Mouse (Mus musculus) lung, embryonic 15.5 days (tissue): Measurements from ENCODE around the gene Synj2. TPM values are rescaled to one million over a fixed set of nuclear protein-coding genes. Genes with fewer than 3 reads are reported as not detected.
A peak's percentile ranks its signal among the peaks of the same experiment; 100 is the strongest.

ENCODE experiments used
- ATAC-seq: fragments of 200-750 bp; cut with Nextera tagmentation; 2 replicates; pipeline ENCODE4 v1.8.0; 2017; ENCODE audit warnings: moderate number of reproducible peaks, borderline replicate concordance; ENCODE audit not compliant: low FRiP score, low TSS enrichment; ENCODE audit errors: extremely low read depth
- H3K27ac ChIP-seq: fragments of 300-500 bp; sonication (generic); 2 replicates; pipeline ENCODE4 v1.5.1; 2015; ENCODE audit warnings: moderate library complexity, mild to moderate bottlenecking, inconsistent platforms
- H3K27me3 ChIP-seq: fragments of 300-500 bp; sonication (generic); 2 replicates; pipeline ENCODE4 v1.6.1; 2015; ENCODE audit warnings: inconsistent platforms
- H3K36me3 ChIP-seq: fragments of 300-500 bp; sonication (generic); 2 replicates; pipeline ENCODE4 v1.6.1; 2015; ENCODE audit warnings: inconsistent platforms
- H3K4me1 ChIP-seq: fragments of 300-500 bp; sonication (generic); 2 replicates; pipeline ENCODE4 v1.6.1; 2015; ENCODE audit warnings: inconsistent platforms
- H3K4me2 ChIP-seq: fragments of 300-500 bp; sonication (generic); 2 replicates; pipeline ENCODE4 v1.6.1; 2015; ENCODE audit warnings: inconsistent platforms, mild to moderate bottlenecking, moderate library complexity
- H3K4me3 ChIP-seq: fragments of 300-500 bp; sonication (generic); 2 replicates; pipeline ENCODE4 v1.5.1; 2015; ENCODE audit warnings: mild to moderate bottlenecking, inconsistent platforms
- H3K9ac ChIP-seq: fragments of 300-500 bp; sonication (generic); 2 replicates; pipeline ENCODE4 v1.6.1; 2015; ENCODE audit warnings: inconsistent platforms
- H3K9me3 ChIP-seq: fragments of 300-500 bp; sonication (generic); 2 replicates; pipeline ENCODE4 v1.6.1; 2016; ENCODE audit warnings: inconsistent platforms
- WGBS: fragments of 180-500 bp; shearing (Covaris S2); methylation state at CpG from one replicate; pipeline ENCODE4 v1.1.7; 2015; 5-methylcytosine and 5-hydroxymethylcytosine counted together
- polyA plus RNA-seq: library from polyadenylated mRNA; unstranded; fragments of >200 nt; fragmentation: Nextera tagmentation; extraction: Ambion mirVana; gene quantifications from 2 replicates; pipeline ENCODE4 v1.2.1, GENCODE M21; 2015

Synj2 gene
- polyA plus RNA-seq, 1 experiment from 2014 or later = 3.4 TPM

DNA sequence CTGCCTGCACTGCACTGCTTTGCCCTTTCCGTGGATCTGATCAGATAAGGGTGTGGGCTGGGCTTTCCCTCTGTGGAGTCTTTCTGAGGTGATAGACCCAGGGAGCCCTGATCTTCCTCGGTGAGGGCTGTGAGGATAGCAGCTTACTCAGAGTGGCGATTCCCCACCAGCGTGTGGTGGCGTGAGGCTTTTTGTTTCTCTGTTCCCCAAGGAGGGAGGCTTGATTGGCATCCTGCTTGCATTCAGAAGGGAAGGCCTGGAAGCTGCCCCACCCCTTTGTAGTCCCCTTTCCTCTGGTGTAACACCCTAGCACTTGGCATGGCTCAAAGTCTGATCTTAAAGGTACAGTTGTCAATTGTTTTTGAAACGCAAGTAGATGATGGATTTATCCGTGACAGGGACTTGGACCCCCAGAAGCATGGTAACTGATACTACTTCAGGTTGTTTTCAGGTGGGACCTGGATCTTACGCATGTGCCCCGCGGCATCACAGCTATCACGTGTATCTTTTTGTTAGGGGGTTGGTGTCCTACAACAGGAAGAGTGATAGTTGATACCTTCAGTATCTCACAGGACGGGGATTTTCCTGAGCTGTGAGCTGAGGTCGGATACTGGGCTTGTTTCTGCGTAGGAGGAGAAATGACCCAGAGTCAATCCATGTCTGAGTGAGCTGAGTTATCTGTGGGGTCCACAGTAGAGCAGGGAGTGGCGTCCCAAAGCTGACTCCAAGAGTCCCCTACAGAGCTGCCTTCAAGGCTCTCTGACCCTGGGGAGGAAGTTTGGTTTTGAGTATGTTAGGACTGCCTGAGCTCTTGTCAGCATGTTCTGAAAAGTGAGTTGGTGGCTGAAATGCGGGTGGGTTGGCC lies 36.2 kb downstream of the Synj2 start:
- Histone ChIP-seq H3K36me3 (no peaks in the 10 kb centered on the region), H3K4me3 (no peak overlapping the region), H3K9me3 (no peaks in the 10 kb centered on the region), H3K4me1 (peaks cover 43% of the 10 kb centered on the region), H3K4me2 (peak overlapping the region; percentile 38; the same call in 1 of the 2 replicates), H3K27me3 (no peaks in the 10 kb centered on the region), H3K9ac (no peak overlapping the region), H3K27ac (peak overlapping the region; percentile 77)
- ATAC-seq = no peak; the same call in 1 of the 2 replicates
- 47% methylated on average over 16 of the region's 16 CpGs for WGBS

DNA sequence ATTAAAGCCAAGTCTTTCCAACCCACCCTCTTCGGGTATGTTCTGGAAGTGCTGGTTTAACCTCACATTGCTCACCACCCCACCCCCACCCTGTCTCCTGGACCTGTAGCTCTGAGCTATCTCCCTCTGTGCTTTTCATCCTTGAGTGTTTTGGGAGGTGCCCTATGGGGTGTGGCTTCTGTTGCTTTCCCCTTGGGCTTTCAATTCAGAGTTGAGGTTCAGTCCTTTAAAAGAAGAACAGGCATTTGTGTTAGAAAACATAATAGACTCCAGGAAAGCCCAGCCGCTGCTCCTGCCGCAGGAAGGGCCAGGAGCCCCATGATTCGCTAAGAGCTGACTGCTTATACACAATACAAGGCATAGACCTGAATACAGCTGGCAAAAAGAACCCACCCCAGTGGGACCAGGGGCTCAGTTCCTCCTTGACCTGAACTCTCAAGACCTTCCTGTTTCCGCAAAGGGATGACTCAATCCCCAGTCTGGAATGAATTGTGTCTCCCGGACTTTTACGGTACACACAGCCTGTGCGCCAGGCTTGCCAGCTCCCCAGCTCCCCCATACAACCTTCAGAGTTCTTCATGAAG lies 36.9 kb downstream of the Synj2 start:
- Histone ChIP-seq H3K27ac (peak overlapping the region; percentile 22; the same call in 1 of the 2 replicates), H3K9me3 (no peaks in the 10 kb centered on the region), H3K9ac (no peak overlapping the region), H3K4me3 (no peak overlapping the region), H3K27me3 (no peaks in the 10 kb centered on the region), H3K36me3 (no peaks in the 10 kb centered on the region), H3K4me2 (no peak overlapping the region), H3K4me1 (peaks cover 43% of the 10 kb centered on the region)
- no peak for ATAC-seq
- WGBS = 63% methylated on average over 8 of the region's 8 CpGs

GRCm38 (mm10) chr17:5978505-5979077 lies 37.5 kb downstream of the Synj2 start:
- H3K4me2 ChIP-seq = no peak overlapping the region
- no peaks in the 10 kb centered on the region for H3K27me3 ChIP-seq
- WGBS = 52% methylated on average over 10 of the region's 10 CpGs
- 0 out of 2 replicates have a peak overlapping the region, but pooled peaks have one; percentile 22 for H3K27ac ChIP-seq
- no peaks in the 10 kb centered on the region for H3K36me3 ChIP-seq
- H3K9me3 ChIP-seq = no peaks in the 10 kb centered on the region
- H3K9ac ChIP-seq = no peak overlapping the region
- H3K4me1 ChIP-seq = peaks cover 43% of the 10 kb centered on the region
- no peak for ATAC-seq
- no peak overlapping the region for H3K4me3 ChIP-seq

GRCm38 (mm10) chr17:5980860-5981259 lies 39.8 kb downstream of the Synj2 start:
- Histone ChIP-seq H3K27ac (no peak overlapping the region), H3K27me3 (no peaks in the 10 kb centered on the region), H3K4me1 (peaks cover 34% of the 10 kb centered on the region), H3K9ac (no peak overlapping the region), H3K9me3 (no peaks in the 10 kb centered on the region), H3K4me2 (no peak overlapping the region), H3K4me3 (no peak overlapping the region), H3K36me3 (no peaks in the 10 kb centered on the region)
- no peak for ATAC-seq
- WGBS = 35% methylated on average over 6 of the region's 6 CpGs

- Histone ChIP-seq H3K4me3 (no peak overlapping the region), H3K36me3 (no peaks in the 10 kb centered on the region), H3K27me3 (no peaks in the 10 kb centered on the region), H3K4me1 (peaks cover 25% of the 10 kb centered on the region), H3K4me2 (no peak overlapping the region), H3K9me3 (no peaks in the 10 kb centered on the region), H3K27ac (no peak overlapping the region), H3K9ac (no peak overlapping the region)
- 79% methylated on average over 6 of the region's 6 CpGs for WGBS
- ATAC-seq = no peak
Observed at GRCm38 (mm10) chr17:5983150-5983549, 42.1 kb downstream of the Synj2 start.

GRCm38 (mm10) chr17:5983901-5984300 lies 42.8 kb downstream of the Synj2 start:
- no peak for ATAC-seq
- 77% methylated on average over 6 of the region's 6 CpGs for WGBS
- H3K36me3 ChIP-seq = no peaks in the 10 kb centered on the region
- H3K9ac ChIP-seq = no peak overlapping the region
- H3K4me3 ChIP-seq = no peak overlapping the region
- H3K27ac ChIP-seq = no peak overlapping the region
- H3K9me3 ChIP-seq = no peaks in the 10 kb centered on the region
- no peaks in the 10 kb centered on the region for H3K27me3 ChIP-seq
- peaks cover 18% of the 10 kb centered on the region for H3K4me1 ChIP-seq
- no peak overlapping the region for H3K4me2 ChIP-seq

GRCm38 (mm10) chr17:5984700-5985231 lies 43.7 kb downstream of the Synj2 start:
- ATAC-seq = no peak
- Histone ChIP-seq H3K36me3 (no peaks in the 10 kb centered on the region), H3K4me1 (peaks cover 14% of the 10 kb centered on the region), H3K27me3 (no peaks in the 10 kb centered on the region), H3K9me3 (no peaks in the 10 kb centered on the region), H3K4me3 (no peak overlapping the region), H3K9ac (no peak overlapping the region), H3K27ac (no peak overlapping the region), H3K4me2 (no peak overlapping the region)
- WGBS = 64% methylated on average over 13 of the region's 13 CpGs

GRCm38 (mm10) chr17:5985271-5985670 lies 44.2 kb downstream of the Synj2 start:
- Histone ChIP-seq H3K4me3 (no peak overlapping the region), H3K4me2 (no peak overlapping the region), H3K36me3 (no peaks in the 10 kb centered on the region), H3K27me3 (no peaks in the 10 kb centered on the region), H3K4me1 (peaks cover 14% of the 10 kb centered on the region), H3K27ac (no peak overlapping the region), H3K9me3 (no peaks in the 10 kb centered on the region), H3K9ac (no peak overlapping the region)
- WGBS = 60% methylated on average over 1 of the region's 1 CpGs
- no peak for ATAC-seq

DNA sequence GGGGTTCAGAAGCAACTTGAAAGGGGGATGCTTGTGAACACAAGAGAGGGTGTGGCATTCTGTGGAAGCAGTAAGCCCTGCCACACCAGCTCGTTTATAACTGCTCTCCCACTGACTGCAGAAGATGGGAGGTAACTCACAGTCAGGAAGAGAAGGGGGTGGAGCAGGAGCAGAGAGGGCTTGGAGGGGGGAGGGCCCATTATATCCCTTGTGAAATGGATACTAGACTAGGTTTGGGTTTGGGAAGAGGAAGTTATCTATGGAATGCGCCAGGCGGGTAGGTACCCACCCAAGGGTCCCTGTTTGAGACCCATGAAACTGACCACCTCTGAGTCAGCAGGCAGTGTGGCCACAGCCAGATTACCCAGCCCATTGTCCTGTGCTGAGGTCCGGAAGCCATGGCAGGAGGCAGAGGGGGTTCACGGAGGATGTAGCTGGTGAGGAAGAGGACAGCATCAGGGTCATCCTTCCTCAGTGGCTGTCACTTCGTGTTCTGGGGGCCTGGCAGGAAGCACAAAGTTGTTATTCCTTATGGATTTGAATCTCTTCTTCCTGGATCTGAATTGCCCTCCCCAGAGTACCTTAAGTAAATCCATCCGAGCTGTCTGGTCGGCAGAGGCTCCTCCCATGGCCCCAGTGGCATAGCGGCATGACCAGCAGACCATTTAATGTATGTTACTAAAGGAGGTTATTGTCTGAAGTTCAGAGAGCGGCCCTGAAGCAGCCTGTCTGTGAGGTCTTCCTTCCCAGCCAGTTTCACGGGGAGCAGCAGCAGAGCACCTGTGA lies 46.4 kb downstream of the Synj2 start:
- no peak overlapping the region for H3K4me2 ChIP-seq
- H3K9ac ChIP-seq = no peak overlapping the region
- H3K27ac ChIP-seq = no peak overlapping the region
- H3K27me3 ChIP-seq = no peaks in the 10 kb centered on the region
- 47% methylated on average over 11 of the region's 11 CpGs for WGBS
- 0 out of 2 replicates have a peak, but pooled peaks have one; percentile 53 for ATAC-seq
- H3K9me3 ChIP-seq = no peaks in the 10 kb centered on the region
- H3K4me1 ChIP-seq = peaks cover 14% of the 10 kb centered on the region
- H3K36me3 ChIP-seq = no peaks in the 10 kb centered on the region
- H3K4me3 ChIP-seq = no peak overlapping the region

DNA sequence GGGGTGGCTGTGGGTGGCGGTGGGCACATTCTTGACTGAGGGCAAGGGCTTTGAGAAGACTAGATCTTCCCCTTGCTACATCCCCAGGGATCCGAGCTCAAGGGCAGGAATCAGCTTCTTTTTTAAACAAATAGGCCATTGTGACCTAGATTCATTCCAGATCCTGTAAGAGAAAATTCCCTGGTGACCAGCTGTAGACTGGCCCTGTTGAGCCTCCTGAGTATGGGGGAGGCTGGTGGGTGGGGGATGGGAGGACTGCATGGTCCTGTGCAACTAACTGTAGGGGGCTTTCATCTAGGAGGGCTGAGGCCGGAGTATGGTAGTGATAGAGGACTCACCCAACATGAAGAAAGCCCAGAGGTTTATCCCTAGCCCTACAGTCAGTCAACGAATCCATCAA lies 47.0 kb downstream of the Synj2 start:
- H3K27me3 ChIP-seq = no peaks in the 10 kb centered on the region
- H3K9ac ChIP-seq = no peak overlapping the region
- ATAC-seq = no peak
- no peak overlapping the region for H3K4me3 ChIP-seq
- H3K36me3 ChIP-seq = no peaks in the 10 kb centered on the region
- WGBS = 73% methylated on average over 4 of the region's 4 CpGs
- H3K27ac ChIP-seq = no peak overlapping the region
- H3K9me3 ChIP-seq = no peaks in the 10 kb centered on the region
- no peak overlapping the region for H3K4me2 ChIP-seq
- peaks cover 14% of the 10 kb centered on the region for H3K4me1 ChIP-seq

GRCm38 (mm10) chr17:5992866-5993580 lies 51.9 kb downstream of the Synj2 start:
- no peak overlapping the region for H3K27ac ChIP-seq
- peaks cover 10% of the 10 kb centered on the region for H3K4me1 ChIP-seq
- WGBS = 80% methylated on average over 5 of the region's 5 CpGs

More at GRCm38 (mm10) chr17:5992866-5993580, 51.9 kb downstream of the Synj2 start:
- no peaks in the 10 kb centered on the region for H3K9me3 ChIP-seq
- no peaks in the 10 kb centered on the region for H3K27me3 ChIP-seq
- ATAC-seq = no peak
- no peak overlapping the region for H3K9ac ChIP-seq
- no peak overlapping the region for H3K4me2 ChIP-seq
- no peak overlapping the region for H3K4me3 ChIP-seq
- H3K36me3 ChIP-seq = no peaks in the 10 kb centered on the region
